In the genomic region with DNA sequence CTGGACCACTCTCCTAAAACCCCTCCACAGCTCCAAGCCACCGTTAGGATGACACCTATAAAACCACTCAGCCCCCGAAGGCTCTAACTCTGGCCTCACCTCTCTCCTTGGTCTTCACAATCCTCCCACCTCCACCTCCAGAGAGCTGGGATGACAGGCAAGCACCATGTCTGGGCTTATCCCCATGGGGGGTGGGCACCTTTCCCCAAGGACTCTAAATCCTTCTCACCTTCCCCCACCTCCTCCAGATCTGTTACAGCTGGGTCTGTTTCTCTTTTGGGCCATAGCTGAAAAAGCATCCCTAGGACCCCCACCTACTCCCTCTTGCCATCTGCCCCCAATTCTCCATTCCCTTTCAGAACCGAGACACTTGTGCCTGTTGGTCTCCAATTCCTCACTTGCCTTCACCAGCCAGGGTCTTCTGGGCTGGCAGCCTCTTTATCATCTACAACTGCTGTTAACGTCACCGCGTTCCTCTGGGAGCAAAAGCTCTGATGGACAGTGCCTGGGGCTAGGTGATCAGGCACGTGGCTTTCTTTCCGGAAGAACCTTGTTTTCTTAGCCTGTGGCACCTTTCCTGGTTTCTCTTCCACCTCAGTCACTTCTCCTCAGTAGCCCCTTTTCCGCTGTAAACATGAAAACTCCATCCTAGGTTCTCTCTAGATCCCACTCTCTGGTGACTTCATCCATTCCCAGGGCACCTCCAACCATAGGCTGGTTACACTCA, we compare ENCODE assay signal across 8 mouse cellular contexts. TPM values are rescaled to one million over a fixed set of nuclear protein-coding genes. Genes with fewer than 3 reads are reported as not detected.
DNase-seq lines count a peak whose midpoint lies in the region; ATAC-seq lines count a peak whose summit lies in the region.

No protein-coding gene starts in this region.

- peaks cover 32% of the 10 kb centered on the region for H3K4me1 ChIP-seq in liver, embryonic 11.5 days (replicated peaks; ENCODE audit: control insufficient read depth, insufficient read depth, low read length)
- H3K4me1 ChIP-seq in embryonic facial prominence, embryonic 15.5 days, result peaks cover 37% of the 10 kb centered on the region
- peaks cover 41% of the 10 kb centered on the region for H3K4me1 ChIP-seq in intestine, embryonic 16.5 days (ENCODE audit: control insufficient read depth, insufficient read depth, low read length)
- H3K4me1 ChIP-seq in neural tube, embryonic 13.5 days (replicated peaks), result peaks cover 32% of the 10 kb centered on the region

- H3K9ac ChIP-seq in liver, embryonic 11.5 days (ENCODE audit: low read depth, low read length), result peak overlapping the region; percentile 90
- no peak overlapping the region for H3K9ac ChIP-seq in embryonic facial prominence, embryonic 15.5 days
- peak overlapping the region; percentile 92 for H3K9ac ChIP-seq in intestine, embryonic 16.5 days (ENCODE audit: low read depth, low read length)
- peak overlapping the region; percentile 89 for H3K9ac ChIP-seq in neural tube, embryonic 13.5 days

- no peak for ATAC-seq in liver, embryonic 11.5 days (replicated peaks; ENCODE audit: low FRiP score)
- ATAC-seq in embryonic facial prominence, embryonic 15.5 days (ENCODE audit: insufficient number of reproducible peaks, low FRiP score, low TSS enrichment, low read depth), result no peak
- ATAC-seq in intestine, embryonic 16.5 days, result no peak
- ATAC-seq in neural tube, embryonic 13.5 days (ENCODE audit: low read depth), result no peak

- H3K36me3 ChIP-seq in liver, embryonic 11.5 days (ENCODE audit: control insufficient read depth, insufficient read depth, low read length), result peaks cover 9% of the 10 kb centered on the region; the same call in 1 of the 2 replicates
- peaks cover 33% of the 10 kb centered on the region for H3K36me3 ChIP-seq in embryonic facial prominence, embryonic 15.5 days
- peaks cover 7% of the 10 kb centered on the region for H3K36me3 ChIP-seq in intestine, embryonic 16.5 days (ENCODE audit: control insufficient read depth, insufficient read depth, low read length)
- H3K36me3 ChIP-seq in neural tube, embryonic 13.5 days, result peaks cover 34% of the 10 kb centered on the region

- H3K27me3 ChIP-seq in liver, embryonic 11.5 days (replicated peaks; ENCODE audit: control insufficient read depth, insufficient read depth, low read length), result no peaks in the 10 kb centered on the region
- no peaks in the 10 kb centered on the region for H3K27me3 ChIP-seq in embryonic facial prominence, embryonic 15.5 days
- no peaks in the 10 kb centered on the region for H3K27me3 ChIP-seq in intestine, embryonic 16.5 days (replicated peaks; ENCODE audit: control insufficient read depth, insufficient read depth, low read length)
- no peaks in the 10 kb centered on the region for H3K27me3 ChIP-seq in neural tube, embryonic 13.5 days

- WGBS in liver, embryonic 11.5 days, result 57% methylated on average over 9 of the region's 9 CpGs
- WGBS in embryonic facial prominence, embryonic 15.5 days, result 52% methylated on average over 9 of the region's 9 CpGs
- WGBS in intestine, embryonic 16.5 days, result 72% methylated on average over 9 of the region's 9 CpGs
- 76% methylated on average over 9 of the region's 9 CpGs for WGBS in neural tube, embryonic 13.5 days

- peak overlapping the region; percentile 81 for H3K4me3 ChIP-seq in liver, embryonic 11.5 days (ENCODE audit: low read depth, low read length)
- peak overlapping the region; percentile 88 for H3K4me3 ChIP-seq in embryonic facial prominence, embryonic 15.5 days (replicated peaks)
- peak overlapping the region; percentile 90 for H3K4me3 ChIP-seq in intestine, embryonic 16.5 days (ENCODE audit: low read length)
- H3K4me3 ChIP-seq in neural tube, embryonic 13.5 days, result peak overlapping the region; percentile 89

- H3K9me3 ChIP-seq in liver, embryonic 11.5 days (ENCODE audit: control insufficient read depth, low read length), result no peaks in the 10 kb centered on the region
- no peaks in the 10 kb centered on the region for H3K9me3 ChIP-seq in embryonic facial prominence, embryonic 15.5 days (replicated peaks)
- no peaks in the 10 kb centered on the region for H3K9me3 ChIP-seq in intestine, embryonic 16.5 days (ENCODE audit: control insufficient read depth, low read length)
- H3K9me3 ChIP-seq in neural tube, embryonic 13.5 days, result no peaks in the 10 kb centered on the region

- H3K27ac ChIP-seq in liver, embryonic 11.5 days (ENCODE audit: low read depth, low read length), result no peak overlapping the region
- 0 out of 2 replicates have a peak overlapping the region, but pooled peaks have one; percentile 22 for H3K27ac ChIP-seq in embryonic facial prominence, embryonic 15.5 days (replicated peaks)
- peak overlapping the region; percentile 95 for H3K27ac ChIP-seq in intestine, embryonic 16.5 days (ENCODE audit: low read length)
- no peak overlapping the region for H3K27ac ChIP-seq in neural tube, embryonic 13.5 days (replicated peaks)

- DNase-seq in liver, embryonic 11.5 days (ENCODE audit: low spot score), result no peak
- no peak for DNase-seq in liver
- no peak for DNase-seq in frontal cortex, adult 2 months (ENCODE audit: extremely low spot score in 1 of 2, low spot score in 1 of 2)
- DNase-seq in left cerebral cortex, postnatal 10 days (ENCODE audit: extremely low spot score in 1 of 2, low spot score in 2 of 2), result no peak
- DNase-seq in urinary bladder, postnatal 14 days (ENCODE audit: low spot score), result no peak

- intact Hi-C loops in left cerebral cortex, postnatal 10 days (cut with DNase I), result no loop called here

- H3K4me2 ChIP-seq in liver, embryonic 11.5 days, result peak overlapping the region; percentile 81
- H3K4me2 ChIP-seq in embryonic facial prominence, embryonic 15.5 days (replicated peaks), result peak overlapping the region; percentile 75
- H3K4me2 ChIP-seq in intestine, embryonic 16.5 days (ENCODE audit: low read depth, low read length), result peak overlapping the region; percentile 77
- peak overlapping the region; percentile 86 for H3K4me2 ChIP-seq in neural tube, embryonic 13.5 days

RNA-seq across cellular contexts. Expression of gene Ppp5c, which starts 1.7 kb away (rescaled TPM):
- polyA plus RNA-seq in liver, embryonic 11.5 days (2014; fragmentation: Nextera tagmentation; extraction: Ambion mirVana), result 124 and 128 TPM in 2 replicates
- 112 and 113 TPM in 2 replicates for polyA plus RNA-seq in embryonic facial prominence, embryonic 15.5 days (2015; fragmentation: Nextera tagmentation; extraction: Ambion mirVana)
- 83.7 and 88.3 TPM in 2 replicates for polyA plus RNA-seq in intestine, embryonic 16.5 days (2015; fragmentation: Nextera tagmentation; extraction: Ambion mirVana)
- polyA plus RNA-seq in neural tube, embryonic 13.5 days (2015; fragmentation: Nextera tagmentation; extraction: Ambion mirVana), result 116 and 127 TPM in 2 replicates
- 236 and 239 TPM in 2 replicates for polyA plus RNA-seq in frontal cortex, adult 2 months (2012; rRNA removed)
- 100 to 1,000 TPM; 157 to 162 TPM for total RNA-seq in left cerebral cortex, postnatal 10 days (2021)

RNA-seq across cellular contexts. Expression of gene Ccdc8, which starts 33.6 kb away (rescaled TPM):
- 13.2 and 13.5 TPM in 2 replicates for polyA plus RNA-seq in liver, embryonic 11.5 days (2014; fragmentation: Nextera tagmentation; extraction: Ambion mirVana)
- polyA plus RNA-seq in embryonic facial prominence, embryonic 15.5 days (2015; fragmentation: Nextera tagmentation; extraction: Ambion mirVana), result 41.5 and 43.9 TPM in 2 replicates
- 32.6 and 35.6 TPM in 2 replicates for polyA plus RNA-seq in intestine, embryonic 16.5 days (2015; fragmentation: Nextera tagmentation; extraction: Ambion mirVana)
- polyA plus RNA-seq in neural tube, embryonic 13.5 days (2015; fragmentation: Nextera tagmentation; extraction: Ambion mirVana), result 6.6 and 7.6 TPM in 2 replicates
- 2.1 and 2.6 TPM in 2 replicates for polyA plus RNA-seq in frontal cortex, adult 2 months (2012; rRNA removed)
- total RNA-seq in left cerebral cortex, postnatal 10 days (2021), result 1 to 10 TPM; 3.0 to 3.3 TPM

RNA-seq across cellular contexts. Expression of gene Hif3a, which starts 36.2 kb away (rescaled TPM):
- polyA plus RNA-seq in liver, embryonic 11.5 days (2014; fragmentation: Nextera tagmentation; extraction: Ambion mirVana), result 28.3 and 32.1 TPM in 2 replicates
- 27.9 and 31.2 TPM in 2 replicates for polyA plus RNA-seq in embryonic facial prominence, embryonic 15.5 days (2015; fragmentation: Nextera tagmentation; extraction: Ambion mirVana)
- 72.7 and 87.8 TPM in 2 replicates for polyA plus RNA-seq in intestine, embryonic 16.5 days (2015; fragmentation: Nextera tagmentation; extraction: Ambion mirVana)
- 4.3 and 5.2 TPM in 2 replicates for polyA plus RNA-seq in neural tube, embryonic 13.5 days (2015; fragmentation: Nextera tagmentation; extraction: Ambion mirVana)
- 2.6 and 3.4 TPM in 2 replicates for polyA plus RNA-seq in frontal cortex, adult 2 months (2012; rRNA removed)
- total RNA-seq in left cerebral cortex, postnatal 10 days (2021), result 10 to 100 TPM in 1 of 2 experiments, 1 to 10 TPM in 1; 6.5 to 16.9 TPM

RNA-seq across cellular contexts. Expression of gene Gm42372, which starts 43.2 kb away (rescaled TPM):
- polyA plus RNA-seq in liver, embryonic 11.5 days (2014; fragmentation: Nextera tagmentation; extraction: Ambion mirVana), result 0.15 and 0.16 TPM in 2 replicates
- polyA plus RNA-seq in embryonic facial prominence, embryonic 15.5 days (2015; fragmentation: Nextera tagmentation; extraction: Ambion mirVana), result 0.28 and 0.32 TPM in 2 replicates
- polyA plus RNA-seq in intestine, embryonic 16.5 days (2015; fragmentation: Nextera tagmentation; extraction: Ambion mirVana), result 0.23 and 0.32 TPM in 2 replicates
- polyA plus RNA-seq in neural tube, embryonic 13.5 days (2015; fragmentation: Nextera tagmentation; extraction: Ambion mirVana), result 3.3 and 3.5 TPM in 2 replicates
- polyA plus RNA-seq in frontal cortex, adult 2 months (2012; rRNA removed), result 58.7 and 72.7 TPM in 2 replicates
- 10 to 100 TPM; 52.6 to 57.6 TPM for total RNA-seq in left cerebral cortex, postnatal 10 days (2021)

RNA-seq across cellular contexts. Expression of gene Psg16, which starts 47.8 kb away (rescaled TPM):
- polyA plus RNA-seq in liver, embryonic 11.5 days (2014; fragmentation: Nextera tagmentation; extraction: Ambion mirVana), result 0.12 TPM in 2 replicates
- 0.11 and 0.13 TPM in 2 replicates for polyA plus RNA-seq in embryonic facial prominence, embryonic 15.5 days (2015; fragmentation: Nextera tagmentation; extraction: Ambion mirVana)
- polyA plus RNA-seq in intestine, embryonic 16.5 days (2015; fragmentation: Nextera tagmentation; extraction: Ambion mirVana), result 0.48 and 0.73 TPM in 2 replicates
- 1.2 and 1.6 TPM in 2 replicates for polyA plus RNA-seq in neural tube, embryonic 13.5 days (2015; fragmentation: Nextera tagmentation; extraction: Ambion mirVana)
- 2.9 and 3.2 TPM in 2 replicates for polyA plus RNA-seq in frontal cortex, adult 2 months (2012; rRNA removed)
- total RNA-seq in left cerebral cortex, postnatal 10 days (2021), result 1 to 10 TPM; 5.6 to 6.1 TPM

Comparison
In these comparisons a context has a peak if more than half of its experiments do, and no peak if none do; other contexts are left out.
1. H3K27ac ChIP-seq: peak in embryonic facial prominence, embryonic 15.5 days (single experiment) and intestine, embryonic 16.5 days (single experiment); none in liver, embryonic 11.5 days (single experiment) and neural tube, embryonic 13.5 days (single experiment).
2. Peak in every context shown above with its lines, with median percentiles within 50 percentile points of each other: H3K4me2 ChIP-seq and H3K4me3 ChIP-seq.